Mouse (Mus musculus) duodenum, adult 2 months (tissue): ENCODE results near the gene Uckl1. TPM values are rescaled to one million over a fixed set of nuclear protein-coding genes. Genes with fewer than 3 reads are reported as not detected.

Experiments used
- polyA plus RNA-seq: library from polyadenylated mRNA; depleted of rRNA; stranded (reverse); fragments of >200 nt; gene quantifications from 2 replicates; pipeline ENCODE4 v1.2.3, GENCODE M21; 2012; ENCODE audit warnings: low replicate concordance; rRNA removed

Uckl1 gene
- 92.3 and 132 TPM in 2 replicates for polyA plus RNA-seq

DNA sequence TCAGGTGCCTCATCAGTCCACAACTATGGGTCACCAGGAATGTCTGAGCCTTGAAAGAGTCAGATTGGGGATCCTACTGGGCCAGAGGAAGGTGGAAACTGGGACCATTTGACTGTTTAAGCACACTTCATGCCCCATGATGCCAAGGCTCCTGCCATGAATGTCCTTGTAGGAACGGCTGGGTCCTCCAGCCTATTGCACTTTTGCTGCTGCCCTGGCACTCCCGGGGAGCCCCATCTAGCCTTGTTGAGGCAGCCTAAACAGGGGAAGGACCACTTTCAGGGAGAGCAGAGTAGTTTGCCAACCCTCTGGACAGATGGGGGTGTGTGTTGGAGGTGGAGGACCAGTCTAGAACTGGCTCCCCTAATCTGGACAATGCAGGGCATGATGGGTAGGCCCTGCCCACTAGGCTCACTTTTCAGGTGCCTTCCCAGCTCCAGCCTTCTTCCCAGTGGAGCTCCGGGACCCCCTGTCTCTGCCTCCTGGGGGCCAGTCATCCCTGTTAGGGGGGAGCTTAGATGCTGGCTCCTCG, at the start of gene Uckl1:
Gene Uckl1, minus strand, starts transcription at position 482 of the 532 bp plus-strand sequence.

DNA sequence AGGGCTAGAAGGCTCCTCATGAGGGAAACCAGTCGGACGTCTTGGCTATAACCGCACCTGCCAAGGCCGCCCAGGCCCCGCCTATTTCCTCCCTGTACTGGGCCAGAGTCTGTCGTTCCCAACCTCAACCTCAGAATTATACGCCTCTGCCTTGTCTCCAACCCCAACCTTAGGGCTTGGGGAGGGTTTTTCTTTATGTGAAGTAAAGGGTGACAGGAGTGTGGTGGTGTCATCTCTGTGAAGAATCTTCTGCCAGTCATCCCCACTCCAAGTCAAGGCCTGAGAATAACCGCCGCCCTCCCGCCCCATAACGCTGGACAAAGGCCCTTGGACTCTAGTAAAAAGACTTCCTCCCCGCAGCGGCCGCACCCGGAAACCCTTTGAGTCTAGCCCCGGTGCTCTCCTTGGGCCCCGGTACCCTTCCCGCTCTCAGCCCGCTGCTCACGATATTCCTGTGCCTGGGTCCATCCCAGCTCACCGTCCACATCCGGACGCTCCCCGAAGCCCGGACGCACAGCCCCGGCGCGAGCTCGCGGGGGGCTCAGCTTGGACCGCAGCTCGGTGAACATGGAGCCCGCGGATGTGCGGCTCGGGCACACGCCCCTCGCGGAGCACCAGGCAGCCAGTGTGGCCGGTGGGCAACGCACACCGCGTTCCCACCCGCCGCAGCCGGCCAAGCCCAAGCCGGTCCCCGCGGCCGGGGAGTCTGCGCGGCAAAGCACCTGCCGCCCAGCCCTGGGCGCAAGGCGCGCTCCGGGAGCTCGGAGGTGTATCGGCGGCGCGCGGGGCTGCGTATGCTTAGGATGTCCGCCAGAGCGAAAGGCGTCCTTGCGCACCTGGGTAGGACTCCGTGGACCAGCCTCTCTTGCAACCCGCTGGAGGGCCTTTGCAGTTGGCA, 14.0 kb upstream of the Uckl1 start, which contains the start of gene Samd10:
Gene Samd10, minus strand, starts transcription at position 759 of the 898 bp plus-strand sequence.

DNA sequence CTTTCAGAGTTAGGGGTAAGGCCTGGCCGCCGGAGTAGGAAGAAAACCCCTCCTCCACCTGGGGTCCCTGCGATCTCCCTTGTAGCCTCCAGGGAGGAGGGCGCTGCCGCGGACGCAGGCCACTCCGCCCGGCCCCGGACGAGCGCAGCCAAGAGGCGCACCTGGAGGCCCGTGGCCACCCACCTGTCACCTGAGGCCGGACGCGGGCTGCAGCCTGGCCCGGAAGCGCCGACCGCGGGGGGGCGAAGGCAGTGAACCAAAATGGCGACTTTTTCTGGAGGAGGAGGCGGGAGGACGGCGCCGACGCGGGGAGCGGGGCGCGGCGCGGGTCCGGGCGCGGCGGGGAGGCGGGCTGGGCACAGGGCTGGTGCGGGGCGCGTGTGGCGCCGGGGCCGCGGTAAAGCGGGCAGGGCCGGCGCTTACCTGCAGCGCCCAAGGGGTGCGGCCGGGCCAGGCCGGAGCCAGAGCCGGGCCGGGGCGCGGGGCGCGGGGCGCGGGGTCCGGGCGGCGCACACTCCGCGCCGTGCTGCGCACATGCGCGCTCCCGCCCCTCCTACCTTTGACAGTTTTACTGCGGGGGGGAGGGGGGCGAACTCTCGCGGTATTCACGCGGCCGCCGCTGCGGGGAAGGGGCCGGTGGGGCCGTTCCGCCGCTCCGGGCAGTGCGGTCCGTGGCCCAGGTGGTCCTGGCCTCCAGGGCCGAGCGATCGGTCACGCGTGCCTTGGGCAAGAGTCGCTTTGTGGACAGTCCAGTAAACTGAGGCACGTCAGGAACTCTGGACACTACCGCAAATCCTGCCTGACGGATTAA, 7.7 kb upstream of the Uckl1 start, which contains the start of gene Zfp512b:
Gene Zfp512b, minus strand, starts transcription at position 573 of the 811 bp plus-strand sequence.

DNA sequence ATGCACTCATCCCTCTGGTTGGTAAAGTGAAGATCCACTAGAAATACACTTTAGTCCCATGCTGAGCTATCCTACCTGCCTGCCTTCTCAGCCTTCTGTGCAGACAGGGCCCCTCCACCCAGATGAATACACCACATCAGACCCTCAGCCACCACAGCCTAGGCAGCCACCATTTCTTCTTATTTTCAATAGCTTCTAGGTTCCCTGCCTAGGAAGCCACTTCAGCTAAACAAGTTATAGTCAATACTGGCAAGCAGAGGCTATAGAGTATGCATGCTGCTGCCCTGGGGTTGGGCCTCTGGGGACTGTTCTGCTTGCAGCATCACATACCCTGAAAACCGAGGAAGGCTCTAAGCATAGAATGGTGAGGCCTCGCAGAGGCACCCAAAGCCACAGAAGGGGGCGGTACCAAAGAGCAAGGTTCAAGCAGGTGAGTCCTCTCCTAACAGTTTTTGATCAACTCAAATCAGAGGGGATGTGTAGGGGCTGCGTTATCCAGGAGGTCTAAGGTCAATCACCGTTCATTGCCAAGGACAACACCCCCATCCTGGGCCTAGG, 6.9 kb upstream of the Uckl1 start, which contains the start of gene Prpf6:
Gene Prpf6, plus strand, starts transcription at position 341 of the 558 bp plus-strand sequence.

DNA sequence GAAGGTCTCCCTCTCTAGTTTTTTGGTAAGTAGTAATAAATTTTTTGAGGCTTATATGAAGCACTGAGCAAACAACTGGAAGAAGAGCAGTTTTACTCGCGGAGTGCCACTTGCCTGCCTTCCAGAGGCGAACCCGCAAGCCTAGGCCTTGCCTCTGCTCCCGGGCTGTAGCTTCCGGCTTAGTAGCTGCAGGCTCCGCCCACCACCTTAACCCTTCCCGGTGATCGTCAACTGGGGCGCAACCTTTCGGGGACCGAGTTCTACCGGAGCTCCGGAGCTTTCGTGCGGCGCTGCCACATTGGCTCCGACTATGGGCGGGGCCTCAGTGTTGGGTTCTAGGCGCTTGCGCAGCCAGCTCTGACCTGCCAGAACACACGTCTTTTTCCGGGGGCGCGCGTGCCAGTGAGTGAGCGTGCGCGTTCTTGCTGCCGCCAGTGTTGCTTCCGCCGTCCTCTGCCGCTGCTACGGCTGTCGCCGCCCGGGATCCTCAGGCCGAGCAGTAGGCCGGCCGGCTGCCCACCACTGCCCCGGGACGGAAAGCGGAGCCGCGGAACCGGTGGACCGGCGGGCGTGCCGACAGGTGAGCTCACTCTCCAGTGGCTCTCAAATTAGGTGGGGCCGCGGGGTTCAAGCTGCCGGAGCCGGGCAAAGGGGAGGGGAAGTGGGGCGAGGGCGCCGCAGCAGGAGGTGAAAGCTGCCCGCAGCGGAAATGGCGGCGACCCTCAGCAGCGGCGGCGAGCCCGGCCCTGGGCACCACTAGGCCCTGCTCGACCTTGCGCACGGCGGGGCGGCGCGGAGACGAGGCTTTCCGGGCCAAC, 64.4 kb downstream of the Uckl1 start, which contains the start of gene Dnajc5:
Gene Dnajc5, plus strand, starts transcription at position 368 of the 818 bp plus-strand sequence.

Other genes with a start within 250 kb of the Uckl1 start
- 12.9 and 14.2 TPM in 2 replicates for gene Zgpat, start 220.0 kb downstream of the Uckl1 start, polyA plus RNA-seq
- 14.4 and 16.3 TPM in 2 replicates for gene Arfrp1, start 219.5 kb downstream of the Uckl1 start, polyA plus RNA-seq
- 79.8 and 83.0 TPM in 2 replicates for gene Lime1, start 204.8 kb downstream of the Uckl1 start, polyA plus RNA-seq
- gene Zbtb46, start 125.5 kb downstream of the Uckl1 start, polyA plus RNA-seq = 0.85 and 0.96 TPM in 2 replicates
- gene Abhd16b, start 91.7 kb downstream of the Uckl1 start, polyA plus RNA-seq = 0.06 TPM in 1 of 2 replicates, not detected in the other
- 12.0 and 12.4 TPM in 2 replicates for gene Tpd52l2, start 87.8 kb downstream of the Uckl1 start, polyA plus RNA-seq
- 20.8 and 23.1 TPM in 2 replicates for gene Dnajc5, start 64.4 kb downstream of the Uckl1 start, polyA plus RNA-seq
- 4.1 and 4.5 TPM in 2 replicates for gene Prpf6, start 7.0 kb upstream of the Uckl1 start, polyA plus RNA-seq
- 7.8 and 14.6 TPM in 2 replicates for gene Zfp512b, start 7.9 kb upstream of the Uckl1 start, polyA plus RNA-seq
- gene Samd10, start 14.3 kb upstream of the Uckl1 start, polyA plus RNA-seq = 21.4 and 27.7 TPM in 2 replicates
- 0.63 TPM in 1 of 2 replicates, not detected in the other for gene Gm29797, start 72.1 kb upstream of the Uckl1 start, polyA plus RNA-seq
- 37.5 and 89.5 TPM in 2 replicates for gene Sox18, start 86.7 kb upstream of the Uckl1 start, polyA plus RNA-seq
- 3.5 and 3.7 TPM in 2 replicates for gene Tcea2, start 95.4 kb upstream of the Uckl1 start, polyA plus RNA-seq
- gene Rgs19, start 109.1 kb upstream of the Uckl1 start, polyA plus RNA-seq = 17.5 and 20.7 TPM in 2 replicates
- not detected in 2 replicates for gene Lkaaear1, start 113.5 kb upstream of the Uckl1 start, polyA plus RNA-seq
- gene Oprl1, start 130.1 kb upstream of the Uckl1 start, polyA plus RNA-seq = 0.13 TPM in 1 of 2 replicates, not detected in the other
- gene Myt1, start 178.4 kb upstream of the Uckl1 start, polyA plus RNA-seq = 0.26 and 0.67 TPM in 2 replicates